Mouse (Mus musculus) intestine, embryonic 15.5 days (tissue): ENCODE data around the gene Ehmt1. TPM values are rescaled to one million over a fixed set of nuclear protein-coding genes. Genes with fewer than 3 reads are reported as not detected.

Experiments
- ATAC-seq: fragments of 200-750 bp; cut with Nextera tagmentation; 2 replicates; pipeline ENCODE4 v1.8.0; 2017; ENCODE audit warnings: moderate TSS enrichment, moderate library complexity
- H3K27ac ChIP-seq: fragments of 300-500 bp; sonication (generic); 2 replicates; pipeline ENCODE4 v1.5.1; 2015; ENCODE audit warnings: mild to moderate bottlenecking, inconsistent platforms
- H3K27me3 ChIP-seq: fragments of 300-500 bp; sonication (generic); replicated peaks from 2 replicates; pipeline ENCODE4 v1.6.1; 2015; ENCODE audit warnings: inconsistent platforms
- H3K36me3 ChIP-seq: fragments of 300-500 bp; sonication (generic); 2 replicates; pipeline ENCODE4 v1.6.1; 2015; ENCODE audit warnings: inconsistent platforms
- H3K4me1 ChIP-seq: fragments of 300-500 bp; sonication (generic); replicated peaks from 2 replicates; pipeline ENCODE4 v1.6.1; 2015; ENCODE audit warnings: inconsistent platforms
- H3K4me2 ChIP-seq: fragments of 300-500 bp; sonication (generic); replicated peaks from 2 replicates; pipeline ENCODE4 v1.6.1; 2015; ENCODE audit warnings: mild to moderate bottlenecking, inconsistent platforms
- H3K4me3 ChIP-seq: fragments of 300-500 bp; sonication (generic); replicated peaks from 2 replicates; pipeline ENCODE4 v1.5.1; 2015; ENCODE audit warnings: inconsistent platforms
- H3K9ac ChIP-seq: fragments of 300-500 bp; sonication (generic); 2 replicates; pipeline ENCODE4 v1.6.1; 2015; ENCODE audit warnings: inconsistent platforms
- H3K9me3 ChIP-seq: fragments of 300-500 bp; sonication (generic); 2 replicates; pipeline ENCODE4 v1.6.1; 2016; ENCODE audit warnings: inconsistent platforms
- WGBS: fragments of 180-500 bp; shearing (Covaris S2); methylation state at CpG from one replicate; pipeline ENCODE4 v1.1.7; 2015; 5-methylcytosine and 5-hydroxymethylcytosine counted together
- polyA plus RNA-seq: library from polyadenylated mRNA; unstranded; fragments of >200 nt; fragmentation: Nextera tagmentation; extraction: Ambion mirVana; gene quantifications from 2 replicates; pipeline ENCODE4 v1.2.1, GENCODE M21; 2015

Ehmt1 gene
- polyA plus RNA-seq, 1 experiment from 2014 or later = 72.4 TPM

GRCm38 (mm10) chr2:24904823-24905652 lies 14.4 kb downstream of the Ehmt1 start:
- Histone ChIP-seq H3K9me3 (no peaks in the 10 kb centered on the region), H3K9ac (no peak overlapping the region), H3K36me3 (no peaks in the 10 kb centered on the region), H3K4me1 (peaks cover 13% of the 10 kb centered on the region), H3K27ac (no peak overlapping the region), H3K27me3 (no peaks in the 10 kb centered on the region), H3K4me3 (no peak overlapping the region), H3K4me2 (no peak overlapping the region)
- WGBS = 76% methylated on average over 11 of the region's 11 CpGs
- ATAC-seq = no peak

GRCm38 (mm10) chr2:24902999-24903398 lies 16.4 kb downstream of the Ehmt1 start:
- no peak overlapping the region for H3K4me3 ChIP-seq
- no peak for ATAC-seq
- H3K9ac ChIP-seq = no peak overlapping the region
- no peak overlapping the region for H3K27ac ChIP-seq
- 79% methylated on average over 6 of the region's 6 CpGs for WGBS
- no peaks in the 10 kb centered on the region for H3K36me3 ChIP-seq
- no peaks in the 10 kb centered on the region for H3K27me3 ChIP-seq
- peaks cover 13% of the 10 kb centered on the region for H3K4me1 ChIP-seq
- no peaks in the 10 kb centered on the region for H3K9me3 ChIP-seq
- H3K4me2 ChIP-seq = no peak overlapping the region

GRCm38 (mm10) chr2:24901055-24901454 lies 18.4 kb downstream of the Ehmt1 start:
- 42% methylated on average over 5 of the region's 5 CpGs for WGBS

GRCm38 (mm10) chr2:24899292-24899691 lies 20.1 kb downstream of the Ehmt1 start:
- Histone ChIP-seq H3K4me2 (no peak overlapping the region), H3K27ac (no peak overlapping the region), H3K4me1 (peaks cover 10% of the 10 kb centered on the region), H3K9me3 (no peaks in the 10 kb centered on the region), H3K36me3 (no peaks in the 10 kb centered on the region), H3K9ac (no peak overlapping the region), H3K4me3 (no peak overlapping the region), H3K27me3 (no peaks in the 10 kb centered on the region)
- WGBS = 80% methylated on average over 2 of the region's 2 CpGs
- ATAC-seq = no peak

More at GRCm38 (mm10) chr2:24901055-24901454, 18.4 kb downstream of the Ehmt1 start:
- no peaks in the 10 kb centered on the region for H3K27me3 ChIP-seq
- H3K4me1 ChIP-seq = peaks cover 13% of the 10 kb centered on the region
- no peak overlapping the region for H3K9ac ChIP-seq
- H3K4me3 ChIP-seq = no peak overlapping the region
- ATAC-seq = no peak
- no peaks in the 10 kb centered on the region for H3K36me3 ChIP-seq
- no peak overlapping the region for H3K27ac ChIP-seq
- no peak overlapping the region for H3K4me2 ChIP-seq
- H3K9me3 ChIP-seq = no peaks in the 10 kb centered on the region

GRCm38 (mm10) chr2:24896761-24897160 lies 22.7 kb downstream of the Ehmt1 start:
- H3K4me1 ChIP-seq = peaks cover 7% of the 10 kb centered on the region
- no peak overlapping the region for H3K9ac ChIP-seq
- no peak overlapping the region for H3K27ac ChIP-seq
- no peak overlapping the region for H3K4me3 ChIP-seq
- H3K27me3 ChIP-seq = no peaks in the 10 kb centered on the region
- no peak for ATAC-seq
- no peaks in the 10 kb centered on the region for H3K36me3 ChIP-seq
- no peaks in the 10 kb centered on the region for H3K9me3 ChIP-seq
- no peak overlapping the region for H3K4me2 ChIP-seq
- WGBS = 62% methylated on average over 4 of the region's 4 CpGs

- Histone ChIP-seq H3K36me3 (no peaks in the 10 kb centered on the region), H3K9ac (no peak overlapping the region), H3K4me1 (peaks cover 6% of the 10 kb centered on the region; the same call in 1 of the 2 replicates), H3K4me3 (no peak overlapping the region), H3K9me3 (no peaks in the 10 kb centered on the region), H3K4me2 (no peak overlapping the region), H3K27me3 (no peaks in the 10 kb centered on the region), H3K27ac (no peak overlapping the region)
- no peak for ATAC-seq
- WGBS = 95% methylated on average over 1 of the region's 1 CpGs
These were observed 25.2 kb downstream of the Ehmt1 start for GRCm38 (mm10) chr2:24894211-24894610.

GRCm38 (mm10) chr2:24892318-24892717 lies 27.1 kb downstream of the Ehmt1 start:
- H3K36me3 ChIP-seq = no peaks in the 10 kb centered on the region; the same call in 1 of the 2 replicates
- no peaks in the 10 kb centered on the region for H3K9me3 ChIP-seq
- H3K4me1 ChIP-seq = peaks cover 6% of the 10 kb centered on the region; the same call in 1 of the 2 replicates
- H3K4me2 ChIP-seq = no peak overlapping the region
- ATAC-seq = no peak
- H3K4me3 ChIP-seq = no peak overlapping the region
- WGBS = 79% methylated on average over 5 of the region's 5 CpGs
- no peak overlapping the region for H3K27ac ChIP-seq
- no peaks in the 10 kb centered on the region for H3K27me3 ChIP-seq
- no peak overlapping the region for H3K9ac ChIP-seq

- Histone ChIP-seq H3K4me3 (no peak overlapping the region), H3K9me3 (no peaks in the 10 kb centered on the region), H3K9ac (no peak overlapping the region), H3K4me2 (no peak overlapping the region), H3K27ac (no peak overlapping the region), H3K27me3 (no peaks in the 10 kb centered on the region), H3K36me3 (no peaks in the 10 kb centered on the region; the same call in 1 of the 2 replicates), H3K4me1 (peaks cover 6% of the 10 kb centered on the region; the same call in 1 of the 2 replicates)
- ATAC-seq = no peak
- 74% methylated on average over 6 of the region's 6 CpGs for WGBS
These were observed 28.6 kb downstream of the Ehmt1 start for GRCm38 (mm10) chr2:24890541-24891447.

GRCm38 (mm10) chr2:24888895-24889294 lies 30.5 kb downstream of the Ehmt1 start:
- no peak for ATAC-seq
- no peak overlapping the region for H3K4me3 ChIP-seq
- no peak overlapping the region for H3K4me2 ChIP-seq
- H3K27me3 ChIP-seq = no peaks in the 10 kb centered on the region
- WGBS = 78% methylated on average over 5 of the region's 5 CpGs
- peaks cover 7% of the 10 kb centered on the region; the same call in 1 of the 2 replicates for H3K36me3 ChIP-seq
- H3K27ac ChIP-seq = no peak overlapping the region
- no peak overlapping the region for H3K9ac ChIP-seq
- no peaks in the 10 kb centered on the region for H3K9me3 ChIP-seq
- peaks cover 6% of the 10 kb centered on the region; the same call in 1 of the 2 replicates for H3K4me1 ChIP-seq

GRCm38 (mm10) chr2:24880686-24881085 lies 38.7 kb downstream of the Ehmt1 start:
- H3K9me3 ChIP-seq = no peaks in the 10 kb centered on the region
- H3K27ac ChIP-seq = no peak overlapping the region
- H3K4me2 ChIP-seq = no peak overlapping the region
- H3K36me3 ChIP-seq = peaks cover 10% of the 10 kb centered on the region
- H3K4me3 ChIP-seq = no peak overlapping the region
- 96% methylated on average over 2 of the region's 2 CpGs for WGBS
- no peak overlapping the region for H3K9ac ChIP-seq
- ATAC-seq = no peak
- no peaks in the 10 kb centered on the region for H3K4me1 ChIP-seq
- H3K27me3 ChIP-seq = no peaks in the 10 kb centered on the region

- peaks cover 16% of the 10 kb centered on the region; the same call in 1 of the 2 replicates for H3K36me3 ChIP-seq
- H3K27me3 ChIP-seq = no peaks in the 10 kb centered on the region
- no peak overlapping the region for H3K4me2 ChIP-seq
- 91% methylated on average over 1 of the region's 1 CpGs for WGBS
- H3K9ac ChIP-seq = no peak overlapping the region
- H3K9me3 ChIP-seq = no peaks in the 10 kb centered on the region
- no peak overlapping the region for H3K27ac ChIP-seq
- no peak for ATAC-seq
- no peak overlapping the region for H3K4me3 ChIP-seq
- no peaks in the 10 kb centered on the region for H3K4me1 ChIP-seq
These were observed 48.5 kb downstream of the Ehmt1 start for GRCm38 (mm10) chr2:24870952-24871351.

GRCm38 (mm10) chr2:24863010-24863409 lies 56.4 kb downstream of the Ehmt1 start:
- H3K4me2 ChIP-seq = no peak overlapping the region

More at GRCm38 (mm10) chr2:24863010-24863409, 56.4 kb downstream of the Ehmt1 start:
- no peak overlapping the region for H3K4me3 ChIP-seq
- H3K9me3 ChIP-seq = no peaks in the 10 kb centered on the region
- H3K4me1 ChIP-seq = no peaks in the 10 kb centered on the region
- ATAC-seq = no peak
- peaks cover 11% of the 10 kb centered on the region for H3K36me3 ChIP-seq
- WGBS = 82% methylated on average over 8 of the region's 8 CpGs
- no peak overlapping the region for H3K27ac ChIP-seq
- H3K27me3 ChIP-seq = no peaks in the 10 kb centered on the region
- no peak overlapping the region for H3K9ac ChIP-seq
